Mouse (Mus musculus) forebrain, embryonic 13.5 days (tissue): Measurements from ENCODE around the gene Gm49630. TPM values are rescaled to one million over a fixed set of nuclear protein-coding genes. Genes with fewer than 3 reads are reported as not detected.

ENCODE experiments used
- polyA plus RNA-seq: library from polyadenylated mRNA; unstranded; fragments of >200 nt; fragmentation: Nextera tagmentation; extraction: Ambion mirVana; gene quantifications from 2 replicates; pipeline ENCODE4 v1.2.1, GENCODE M21; 2015

Gene Gm49630
- polyA plus RNA-seq, 1 experiment from 2014 or later, result not detected

Other genes starting within 250 kb of the Gm49630 start
- 17.7 and 20.9 TPM in 2 replicates for gene Rps6ka2, start 201.9 kb downstream of the Gm49630 start, polyA plus RNA-seq
- not detected in 2 replicates for gene Tcp10a, start 47.3 kb downstream of the Gm49630 start, polyA plus RNA-seq
- gene Ttll2, start 19.3 kb downstream of the Gm49630 start, polyA plus RNA-seq, result not detected in 2 replicates
- gene Unc93a2, start 13.5 kb upstream of the Gm49630 start, polyA plus RNA-seq, result not detected in 2 replicates